ENCODE assay signal across 8 mouse cellular contexts in the genomic region with DNA sequence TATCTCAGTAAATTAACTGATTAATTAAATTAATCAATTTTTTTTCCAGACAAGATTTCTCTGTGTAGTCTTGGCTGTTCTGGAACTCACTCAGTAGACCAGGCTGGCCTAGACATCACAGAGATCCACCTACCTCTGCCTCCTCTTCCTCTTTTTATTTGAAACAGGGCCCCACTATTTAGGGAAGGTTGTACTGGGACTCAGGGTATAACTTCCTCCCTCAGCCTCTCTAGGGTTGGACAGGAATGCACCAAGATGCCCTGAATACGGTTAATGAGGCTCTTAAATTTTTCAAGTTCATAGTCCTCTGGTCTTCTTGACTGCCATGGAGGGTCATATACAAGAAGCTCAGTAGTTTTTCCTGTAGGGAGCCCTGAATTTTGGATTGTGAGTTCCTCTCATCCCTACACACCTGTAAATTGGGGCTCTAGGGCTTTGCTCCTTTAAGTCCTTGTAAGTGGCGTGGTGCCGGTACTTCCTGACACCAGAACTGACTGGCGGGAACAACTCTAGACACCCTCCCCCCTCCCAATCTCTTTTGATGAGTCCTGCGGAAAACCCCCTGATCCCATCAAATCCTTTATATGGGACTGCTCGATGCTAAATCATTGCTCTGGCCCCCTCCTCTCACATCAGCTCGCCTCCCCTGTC. TPM values are rescaled to one million over a fixed set of nuclear protein-coding genes. Genes with fewer than 3 reads are reported as not detected.
DNase-seq lines count a peak whose midpoint lies in the region; ATAC-seq and TF ChIP-seq lines count a peak whose summit lies in the region.

No protein-coding gene starts in this region.

- ATAC-seq in liver, embryonic 13.5 days (ENCODE audit: low read depth), result peak; percentile 4; the same call in 1 of the 2 replicates
- no peak for ATAC-seq in stomach, embryonic 16.5 days (ENCODE audit: insufficient read depth, low FRiP score)

- no peaks in the 10 kb centered on the region for H3K36me3 ChIP-seq in ES-Bruce4 (ENCODE audit: control insufficient read depth, insufficient read depth, low read length, poor library complexity, severe bottlenecking)
- H3K36me3 ChIP-seq in liver, embryonic 13.5 days, result peaks cover 12% of the 10 kb centered on the region; the same call in 1 of the 2 replicates
- H3K36me3 ChIP-seq in stomach, embryonic 16.5 days (ENCODE audit: control insufficient read depth, insufficient read depth, low read length), result no peaks in the 10 kb centered on the region

- 2% methylated on average over 7 of the region's 7 CpGs for WGBS in liver, embryonic 13.5 days (ENCODE audit: insufficient replicate concordance)
- WGBS in stomach, embryonic 16.5 days, result 5% methylated on average over 7 of the region's 7 CpGs

- TF ChIP-seq CTCF in ES-Bruce4 (IDR thresholded peaks at IDR 0.05; ENCODE audit: low read depth, low read length), result no peak

- peak; percentile 54 for DNase-seq in embryo, embryonic 11 days
- DNase-seq in embryo, embryonic 10.5 days (ENCODE audit: low spot score), result no peak
- DNase-seq in forelimb bud, embryonic 11.5 days (ENCODE audit: low read depth, low spot score), result peak; percentile 10
- no peak for DNase-seq in liver, embryonic 13.5 days
- DNase-seq in natural killer cell, adult 2 months (ENCODE audit: low spot score in 2 of 2), result no peak
- DNase-seq in frontal cortex, postnatal 14 days (ENCODE audit: low spot score in 2 of 2), result no peak

- H3K27ac ChIP-seq in ES-Bruce4 (ENCODE audit: insufficient read depth, low read length), result peak overlapping the region; percentile 40; the same call in 1 of the 2 replicates
- peak overlapping the region; percentile 60 for H3K27ac ChIP-seq in liver, embryonic 13.5 days
- H3K27ac ChIP-seq in stomach, embryonic 16.5 days (ENCODE audit: low read length), result peak overlapping the region; percentile 74

- no peak for TF ChIP-seq EP300 in ES-Bruce4 (IDR thresholded peaks at IDR 0.05; ENCODE audit: insufficient read depth, low read depth, low read length)

- peak overlapping the region; percentile 89 for H3K4me3 ChIP-seq in ES-Bruce4 (ENCODE audit: low read depth, low read length)
- peak overlapping the region; percentile 92 for H3K4me3 ChIP-seq in liver, embryonic 13.5 days (replicated peaks)
- H3K4me3 ChIP-seq in stomach, embryonic 16.5 days (replicated peaks; ENCODE audit: low read length), result peak overlapping the region; percentile 95

- H3K9ac ChIP-seq in ES-Bruce4 (ENCODE audit: low read depth, poor library complexity, severe bottlenecking), result peak overlapping the region; percentile 93
- peak overlapping the region; percentile 92 for H3K9ac ChIP-seq in liver, embryonic 13.5 days
- H3K9ac ChIP-seq in stomach, embryonic 16.5 days (ENCODE audit: low read length), result peak overlapping the region; percentile 92

- peak overlapping the region; percentile 99 for H3K4me2 ChIP-seq in liver, embryonic 13.5 days
- H3K4me2 ChIP-seq in stomach, embryonic 16.5 days (ENCODE audit: low read depth, low read length), result peak overlapping the region; percentile 84

- no peaks in the 10 kb centered on the region for H3K27me3 ChIP-seq in ES-Bruce4 (ENCODE audit: control insufficient read depth, insufficient read depth, low read length, poor library complexity, severe bottlenecking)
- no peaks in the 10 kb centered on the region for H3K27me3 ChIP-seq in liver, embryonic 13.5 days
- no peaks in the 10 kb centered on the region for H3K27me3 ChIP-seq in stomach, embryonic 16.5 days (ENCODE audit: control insufficient read depth, insufficient read depth, low read length)

- H3K4me1 ChIP-seq in ES-Bruce4 (ENCODE audit: control insufficient read depth, insufficient read depth, low read length), result no peaks in the 10 kb centered on the region
- peaks cover 57% of the 10 kb centered on the region for H3K4me1 ChIP-seq in liver, embryonic 13.5 days (replicated peaks)
- peaks cover 13% of the 10 kb centered on the region for H3K4me1 ChIP-seq in stomach, embryonic 16.5 days (ENCODE audit: control insufficient read depth, insufficient read depth, low read length)

- H3K9me3 ChIP-seq in ES-Bruce4 (replicated peaks; ENCODE audit: control insufficient read depth, insufficient read depth, low read length, poor library complexity, severe bottlenecking), result no peaks in the 10 kb centered on the region
- H3K9me3 ChIP-seq in liver, embryonic 13.5 days (replicated peaks), result no peaks in the 10 kb centered on the region
- 0 out of 2 replicates have a peak, but pooled peaks cover 4% of the 10 kb centered on the region for H3K9me3 ChIP-seq in stomach, embryonic 16.5 days (replicated peaks; ENCODE audit: control insufficient read depth, low read length)

- no peak for TF ChIP-seq POLR2A in ES-Bruce4 (IDR thresholded peaks at IDR 0.05; ENCODE audit: insufficient read depth, low read length)

RNA-seq across cellular contexts. Expression of a gene that starts 0.7 kb away (rescaled TPM):
- 43.8 and 45.8 TPM in 2 replicates for polyA plus RNA-seq in ES-Bruce4 (2011; ENCODE audit: insufficient read depth, insufficient read length, low read depth, missing spikeins)
- polyA plus RNA-seq in liver, embryonic 13.5 days (2015; fragmentation: Nextera tagmentation; extraction: Ambion mirVana), result 30.7 and 31.8 TPM in 2 replicates
- polyA plus RNA-seq in stomach, embryonic 16.5 days (2015; fragmentation: Nextera tagmentation; extraction: Ambion mirVana), result 27.7 and 31.8 TPM in 2 replicates

RNA-seq across cellular contexts. Expression of a gene that starts 6.8 kb away (rescaled TPM):
- 35.2 and 42.3 TPM in 2 replicates for polyA plus RNA-seq in ES-Bruce4 (2011; ENCODE audit: insufficient read depth, insufficient read length, low read depth, missing spikeins)
- polyA plus RNA-seq in liver, embryonic 13.5 days (2015; fragmentation: Nextera tagmentation; extraction: Ambion mirVana), result 5.8 and 6.2 TPM in 2 replicates
- 8.4 and 10.8 TPM in 2 replicates for polyA plus RNA-seq in stomach, embryonic 16.5 days (2015; fragmentation: Nextera tagmentation; extraction: Ambion mirVana)

RNA-seq across cellular contexts. Expression of a gene that starts 34.9 kb away (rescaled TPM):
- 23.2 and 26.3 TPM in 2 replicates for polyA plus RNA-seq in ES-Bruce4 (2011; ENCODE audit: insufficient read depth, insufficient read length, low read depth, missing spikeins)
- 17.5 and 17.9 TPM in 2 replicates for polyA plus RNA-seq in liver, embryonic 13.5 days (2015; fragmentation: Nextera tagmentation; extraction: Ambion mirVana)
- polyA plus RNA-seq in stomach, embryonic 16.5 days (2015; fragmentation: Nextera tagmentation; extraction: Ambion mirVana), result 75.4 and 79.3 TPM in 2 replicates

RNA-seq across cellular contexts. Expression of a gene that starts 50.7 kb away (rescaled TPM):
- 329 and 334 TPM in 2 replicates for polyA plus RNA-seq in ES-Bruce4 (2011; ENCODE audit: insufficient read depth, insufficient read length, low read depth, missing spikeins)
- 517 and 564 TPM in 2 replicates for polyA plus RNA-seq in liver, embryonic 13.5 days (2015; fragmentation: Nextera tagmentation; extraction: Ambion mirVana)
- 1,047 and 1,111 TPM in 2 replicates for polyA plus RNA-seq in stomach, embryonic 16.5 days (2015; fragmentation: Nextera tagmentation; extraction: Ambion mirVana)

RNA-seq across cellular contexts. Expression of a gene that starts 51.6 kb away (rescaled TPM):
- polyA plus RNA-seq in ES-Bruce4 (2011; ENCODE audit: insufficient read depth, insufficient read length, low read depth, missing spikeins), result not detected in 2 replicates
- 0.10 and 0.21 TPM in 2 replicates for polyA plus RNA-seq in liver, embryonic 13.5 days (2015; fragmentation: Nextera tagmentation; extraction: Ambion mirVana)
- 0.32 and 0.37 TPM in 2 replicates for polyA plus RNA-seq in stomach, embryonic 16.5 days (2015; fragmentation: Nextera tagmentation; extraction: Ambion mirVana)

Comparison
In these comparisons a context has a peak if more than half of its experiments do, and no peak if none do; other contexts are left out.
1. DNase-seq: peak in embryo, embryonic 11 days (single experiment) and forelimb bud, embryonic 11.5 days (single experiment); none in embryo, embryonic 10.5 days (single experiment), liver, embryonic 13.5 days (single experiment), natural killer cell, adult 2 months (0 of 2) and frontal cortex, postnatal 14 days (0 of 2).
2. Peak in every context shown above with its lines, with median percentiles within 50 percentile points of each other: H3K27ac ChIP-seq, H3K4me3 ChIP-seq and H3K9ac ChIP-seq.